Mouse (Mus musculus) neural tube, embryonic 12.5 days (tissue): ENCODE data around the gene Lrch1. TPM values are rescaled to one million over a fixed set of nuclear protein-coding genes. Genes with fewer than 3 reads are reported as not detected.

Experiments
- ATAC-seq: fragments of 200-750 bp; cut with Nextera tagmentation; 2 replicates; pipeline ENCODE4 v1.8.0; 2017; ENCODE audit warnings: low read depth, mild to moderate bottlenecking, moderate TSS enrichment, moderate library complexity; ENCODE audit not compliant: low FRiP score
- H3K27ac ChIP-seq: fragments of 300-500 bp; sonication (generic); 2 replicates; pipeline ENCODE4 v1.5.1; 2016
- H3K27me3 ChIP-seq: fragments of 300-500 bp; sonication (generic); replicated peaks from 2 replicates; pipeline ENCODE4 v1.6.1; 2016; ENCODE audit warnings: mild to moderate bottlenecking
- H3K36me3 ChIP-seq: fragments of 300-500 bp; sonication (generic); 2 replicates; pipeline ENCODE4 v1.6.1; 2016; ENCODE audit warnings: mild to moderate bottlenecking
- H3K4me1 ChIP-seq: fragments of 300-500 bp; sonication (generic); 2 replicates; pipeline ENCODE4 v1.6.1; 2016
- H3K4me2 ChIP-seq: fragments of 300-500 bp; sonication (generic); replicated peaks from 2 replicates; pipeline ENCODE4 v1.6.1; 2016; ENCODE audit warnings: mild to moderate bottlenecking
- H3K4me3 ChIP-seq: fragments of 300-500 bp; sonication (generic); 2 replicates; pipeline ENCODE4 v1.5.1; 2016
- H3K9ac ChIP-seq: fragments of 300-500 bp; sonication (generic); 2 replicates; pipeline ENCODE4 v1.6.1; 2016; ENCODE audit warnings: mild to moderate bottlenecking
- H3K9me3 ChIP-seq: fragments of 300-500 bp; sonication (generic); 2 replicates; pipeline ENCODE4 v1.6.1; 2016; ENCODE audit warnings: mild to moderate bottlenecking
- WGBS: fragments of 180-500 bp; shearing (Covaris S2); methylation state at CpG from one replicate; pipeline ENCODE4 v1.1.7; 2016; 5-methylcytosine and 5-hydroxymethylcytosine counted together
- polyA plus RNA-seq: library from polyadenylated mRNA; unstranded; fragments of >200 nt; fragmentation: Nextera tagmentation; extraction: Ambion mirVana; gene quantifications from 2 replicates; pipeline ENCODE4 v1.2.1, GENCODE M21; 2016

Lrch1 gene
- polyA plus RNA-seq, 1 experiment from 2014 or later, result 12.2 TPM

GRCm38 (mm10) chr14:74853759-74854100, 93.9 kb downstream of the Lrch1 start:
- H3K4me2 ChIP-seq, result no peak overlapping the region
- no peak overlapping the region for H3K9ac ChIP-seq
- WGBS, result 75% methylated on average over 4 of the region's 4 CpGs
- H3K27ac ChIP-seq, result no peak overlapping the region
- no peak overlapping the region for H3K4me3 ChIP-seq
- no peak for ATAC-seq
- no peaks in the 10 kb centered on the region for H3K36me3 ChIP-seq
- H3K27me3 ChIP-seq, result no peaks in the 10 kb centered on the region
- H3K4me1 ChIP-seq, result peaks cover 16% of the 10 kb centered on the region
- no peaks in the 10 kb centered on the region for H3K9me3 ChIP-seq

GRCm38 (mm10) chr14:74852965-74853758, 94.5 kb downstream of the Lrch1 start:
- ATAC-seq, result no peak
- Histone ChIP-seq H3K36me3 (no peaks in the 10 kb centered on the region), H3K27me3 (no peaks in the 10 kb centered on the region), H3K9me3 (no peaks in the 10 kb centered on the region), H3K9ac (no peak overlapping the region), H3K27ac (no peak overlapping the region), H3K4me2 (no peak overlapping the region), H3K4me3 (no peak overlapping the region), H3K4me1 (peaks cover 16% of the 10 kb centered on the region)
- 45% methylated on average over 16 of the region's 16 CpGs for WGBS

- no peaks in the 10 kb centered on the region for H3K36me3 ChIP-seq
- no peaks in the 10 kb centered on the region for H3K27me3 ChIP-seq
- H3K4me2 ChIP-seq, result no peak overlapping the region
- H3K27ac ChIP-seq, result no peak overlapping the region
- no peaks in the 10 kb centered on the region for H3K9me3 ChIP-seq
- H3K9ac ChIP-seq, result no peak overlapping the region
- H3K4me1 ChIP-seq, result peaks cover 16% of the 10 kb centered on the region
- 64% methylated on average over 9 of the region's 9 CpGs for WGBS
- H3K4me3 ChIP-seq, result no peak overlapping the region
- no peak for ATAC-seq
Observed at GRCm38 (mm10) chr14:74851866-74852265, 95.8 kb downstream of the Lrch1 start.

GRCm38 (mm10) chr14:74849020-74849419, 98.7 kb downstream of the Lrch1 start:
- Histone ChIP-seq H3K4me2 (no peak overlapping the region), H3K36me3 (no peaks in the 10 kb centered on the region), H3K9ac (no peak overlapping the region), H3K4me3 (no peak overlapping the region), H3K27ac (no peak overlapping the region), H3K27me3 (no peaks in the 10 kb centered on the region), H3K9me3 (no peaks in the 10 kb centered on the region), H3K4me1 (peaks cover 20% of the 10 kb centered on the region)
- 78% methylated on average over 6 of the region's 6 CpGs for WGBS
- ATAC-seq, result no peak

- ATAC-seq, result no peak
- H3K4me3 ChIP-seq, result no peak overlapping the region
- no peak overlapping the region for H3K4me2 ChIP-seq
- no peaks in the 10 kb centered on the region for H3K36me3 ChIP-seq
- H3K4me1 ChIP-seq, result peaks cover 16% of the 10 kb centered on the region
- no peak overlapping the region for H3K27ac ChIP-seq
- 96% methylated on average over 5 of the region's 5 CpGs for WGBS
- H3K9ac ChIP-seq, result no peak overlapping the region
- no peaks in the 10 kb centered on the region for H3K27me3 ChIP-seq
- no peaks in the 10 kb centered on the region for H3K9me3 ChIP-seq
Observed at GRCm38 (mm10) chr14:74848224-74848623, 99.5 kb downstream of the Lrch1 start.

- ATAC-seq, result no peak
- 59% methylated on average over 14 of the region's 14 CpGs for WGBS
Observed at GRCm38 (mm10) chr14:74847311-74848133, 100.2 kb downstream of the Lrch1 start.

GRCm38 (mm10) chr14:74846668-74847067, 101.0 kb downstream of the Lrch1 start:
- Histone ChIP-seq H3K4me2 (no peak overlapping the region), H3K27ac (no peak overlapping the region), H3K4me1 (peaks cover 5% of the 10 kb centered on the region), H3K9me3 (no peaks in the 10 kb centered on the region), H3K9ac (no peak overlapping the region), H3K4me3 (no peak overlapping the region), H3K27me3 (no peaks in the 10 kb centered on the region), H3K36me3 (no peaks in the 10 kb centered on the region)
- no peak for ATAC-seq
- WGBS, result 50% methylated on average over 5 of the region's 5 CpGs

More at GRCm38 (mm10) chr14:74847311-74848133, 100.2 kb downstream of the Lrch1 start:
- Histone ChIP-seq H3K27me3 (no peaks in the 10 kb centered on the region), H3K9me3 (no peaks in the 10 kb centered on the region), H3K9ac (no peak overlapping the region), H3K4me2 (0 out of 2 replicates have a peak overlapping the region, but pooled peaks have one; percentile 2), H3K4me1 (peaks cover 10% of the 10 kb centered on the region), H3K36me3 (no peaks in the 10 kb centered on the region), H3K4me3 (no peak overlapping the region), H3K27ac (no peak overlapping the region)

- Histone ChIP-seq H3K4me2 (no peak overlapping the region), H3K9ac (no peak overlapping the region), H3K27ac (no peak overlapping the region), H3K4me1 (peaks cover 4% of the 10 kb centered on the region), H3K36me3 (no peaks in the 10 kb centered on the region), H3K27me3 (no peaks in the 10 kb centered on the region), H3K9me3 (no peaks in the 10 kb centered on the region), H3K4me3 (no peak overlapping the region)
- no peak for ATAC-seq
- 41% methylated on average over 2 of the region's 2 CpGs for WGBS
Observed at GRCm38 (mm10) chr14:74845661-74846274, 101.9 kb downstream of the Lrch1 start.

GRCm38 (mm10) chr14:74841708-74842107, 106.0 kb downstream of the Lrch1 start:
- no peak overlapping the region for H3K4me3 ChIP-seq
- H3K9ac ChIP-seq, result no peak overlapping the region
- no peaks in the 10 kb centered on the region for H3K36me3 ChIP-seq
- no peaks in the 10 kb centered on the region for H3K9me3 ChIP-seq
- H3K4me2 ChIP-seq, result no peak overlapping the region
- 78% methylated on average over 2 of the region's 2 CpGs for WGBS
- no peak for ATAC-seq
- H3K27me3 ChIP-seq, result no peaks in the 10 kb centered on the region
- H3K4me1 ChIP-seq, result peaks cover 2% of the 10 kb centered on the region
- H3K27ac ChIP-seq, result no peak overlapping the region

- H3K9me3 ChIP-seq, result no peaks in the 10 kb centered on the region
- H3K4me2 ChIP-seq, result no peak overlapping the region
- ATAC-seq, result no peak
- H3K4me1 ChIP-seq, result no peaks in the 10 kb centered on the region; the same call in 1 of the 2 replicates
- WGBS, result 77% methylated on average over 3 of the region's 3 CpGs
- H3K27ac ChIP-seq, result no peak overlapping the region
- H3K9ac ChIP-seq, result no peak overlapping the region
- H3K36me3 ChIP-seq, result no peaks in the 10 kb centered on the region
- no peak overlapping the region for H3K4me3 ChIP-seq
- H3K27me3 ChIP-seq, result no peaks in the 10 kb centered on the region
Observed at GRCm38 (mm10) chr14:74841297-74841696, 106.4 kb downstream of the Lrch1 start.

- H3K27me3 ChIP-seq, result no peaks in the 10 kb centered on the region
- H3K27ac ChIP-seq, result no peak overlapping the region
- no peaks in the 10 kb centered on the region for H3K9me3 ChIP-seq
- 66% methylated on average over 3 of the region's 3 CpGs for WGBS
- no peak overlapping the region for H3K4me2 ChIP-seq
- no peak overlapping the region for H3K4me3 ChIP-seq
- ATAC-seq, result no peak
- no peaks in the 10 kb centered on the region; the same call in 1 of the 2 replicates for H3K4me1 ChIP-seq
- H3K36me3 ChIP-seq, result no peaks in the 10 kb centered on the region
- no peak overlapping the region for H3K9ac ChIP-seq
Observed at GRCm38 (mm10) chr14:74840820-74841219, 106.9 kb downstream of the Lrch1 start.

GRCm38 (mm10) chr14:74840328-74840727, 107.3 kb downstream of the Lrch1 start:
- no peaks in the 10 kb centered on the region for H3K9me3 ChIP-seq
- no peaks in the 10 kb centered on the region for H3K4me1 ChIP-seq
- H3K27ac ChIP-seq, result no peak overlapping the region
- no peaks in the 10 kb centered on the region for H3K27me3 ChIP-seq
- no peak overlapping the region for H3K4me2 ChIP-seq
- no peaks in the 10 kb centered on the region for H3K36me3 ChIP-seq
- WGBS, result 84% methylated on average over 2 of the region's 2 CpGs
- no peak overlapping the region for H3K9ac ChIP-seq
- no peak for ATAC-seq
- no peak overlapping the region for H3K4me3 ChIP-seq
